Mouse (Mus musculus) hindlimb bud, embryonic 11.5 days (tissue): ENCODE measurements around the gene Tmsb15l.
A peak's percentile ranks its signal among the peaks of the same experiment; 100 is the strongest.
"Not testable (repeated sequence)": the region's sequence is repeated elsewhere in the genome, so short reads cannot be mapped to it uniquely, and the experiment has no call there.

Source experiments
- DNase-seq: peaks from one replicate; pipeline ENCODE4 v3.0.0-alpha.2; 2012; ENCODE audit warnings: low read depth, low spot score; ENCODE audit errors: extremely low spot score

The Tmsb15l gene

GRCm38 (mm10) chrX:136976424-136977084 is at the start of gene Tmsb15l, which contains the start of gene Tmsb15b1:
Gene Tmsb15l (minus strand): TSS chrX:136976869.
Gene Tmsb15b1 (minus strand): TSS chrX:136976874.
- DNase-seq: peak; percentile 10

- peak; percentile 35 for DNase-seq
Observed at GRCm38 (mm10) chrX:137019310-137019709, 42.6 kb upstream of the Tmsb15l start.

GRCm38 (mm10) chrX:137017668-137018067 is 41.0 kb upstream of the Tmsb15l start:
- DNase-seq: no peak

GRCm38 (mm10) chrX:137015099-137015709 is 38.5 kb upstream of the Tmsb15l start:
- DNase-seq: no peak

GRCm38 (mm10) chrX:136996256-136996655 is 19.6 kb upstream of the Tmsb15l start:
- DNase-seq: no peak

- DNase-seq: no peak
Observed at GRCm38 (mm10) chrX:136993641-136994040, 17.0 kb upstream of the Tmsb15l start.

GRCm38 (mm10) chrX:136992978-136993547 is 16.4 kb upstream of the Tmsb15l start, which contains the start of gene Zcchc18:
Gene Zcchc18 (plus strand): TSS chrX:136993155.
- DNase-seq: peak; percentile 14

GRCm38 (mm10) chrX:136992191-136992965 is 15.7 kb upstream of the Tmsb15l start:
- DNase-seq: peak; percentile 2

GRCm38 (mm10) chrX:136991274-136991673 is 14.6 kb upstream of the Tmsb15l start:
- no peak for DNase-seq

GRCm38 (mm10) chrX:136986039-136986438 is 9.4 kb upstream of the Tmsb15l start:
- DNase-seq: no peak

- DNase-seq: no peak
Observed at GRCm38 (mm10) chrX:136978616-136979015, 1.9 kb upstream of the Tmsb15l start.

- not testable (repeated sequence) for DNase-seq
Observed at GRCm38 (mm10) chrX:136975397-136975796, 1.3 kb downstream of the Tmsb15l start, which contains the start of gene Tmsb15b2. Gene Tmsb15b2 (minus strand): TSS chrX:136975497.

GRCm38 (mm10) chrX:136959688-136960087 is 17.0 kb downstream of the Tmsb15l start:
- DNase-seq: no peak

- DNase-seq: not testable (repeated sequence)
Observed at GRCm38 (mm10) chrX:136958300-136958699, 18.4 kb downstream of the Tmsb15l start.

- not testable (repeated sequence) for DNase-seq
Observed at GRCm38 (mm10) chrX:136957583-136958279, 18.9 kb downstream of the Tmsb15l start.

GRCm38 (mm10) chrX:136937985-136938384 is 38.7 kb downstream of the Tmsb15l start:
- no peak for DNase-seq

- no peak for DNase-seq
Observed at GRCm38 (mm10) chrX:136927031-136927430, 49.6 kb downstream of the Tmsb15l start, which contains the start of gene H2bfm. Gene H2bfm (plus strand): TSS chrX:136927325.

- DNase-seq: no peak
Observed at GRCm38 (mm10) chrX:136925863-136926262, 50.8 kb downstream of the Tmsb15l start.
